Mouse (Mus musculus): ENCODE measurements at regions not wholly inside any gene's neighbourhood (a gene's known extent, or its start where the extent isn't known, plus 50 kb on each side); places are given as distances from the start of the nearest gene placed in this dataset.

- no peak for TF ChIP-seq CTCF (IDR thresholded peaks at IDR 0.05; ENCODE audit: low read depth, low read length)
- no peak for TF ChIP-seq POLR2A (IDR thresholded peaks at IDR 0.05; ENCODE audit: extremely low read depth, insufficient read depth, low read length)
Observed at GRCm38 (mm10) chr6:147975917-147976316, 71.1 kb upstream of the Far2 start.
